Mouse (Mus musculus) forebrain, embryonic 16.5 days (tissue): ENCODE measurements around the gene Hscb. TPM values are rescaled to one million over a fixed set of nuclear protein-coding genes. Genes with fewer than 3 reads are reported as not detected.

Experiments used
- ATAC-seq: fragments of 200-750 bp; cut with Nextera tagmentation; 2 replicates; pipeline ENCODE4 v1.8.0; 2017; ENCODE audit warnings: mild to moderate bottlenecking, moderate library complexity
- H3K27ac ChIP-seq: fragments of 300-500 bp; sonication (generic); 2 replicates; pipeline ENCODE4 v1.5.1; 2014; ENCODE audit warnings: low read length, control low read depth
- H3K27me3 ChIP-seq: fragments of 300-500 bp; sonication (generic); replicated peaks from 2 replicates; pipeline ENCODE4 v1.6.1; 2014; ENCODE audit warnings: low read length; ENCODE audit not compliant: control insufficient read depth, insufficient read depth
- H3K36me3 ChIP-seq: fragments of 300-500 bp; sonication (generic); 2 replicates; pipeline ENCODE4 v1.6.1; 2014; ENCODE audit not compliant: control insufficient read depth, insufficient read depth
- H3K4me1 ChIP-seq: fragments of 300-500 bp; sonication (generic); replicated peaks from 2 replicates; pipeline ENCODE4 v1.6.1; 2014; ENCODE audit warnings: low read length; ENCODE audit not compliant: control insufficient read depth, insufficient read depth
- H3K4me2 ChIP-seq: fragments of 300-500 bp; sonication (generic); 2 replicates; pipeline ENCODE4 v1.6.1; 2014; ENCODE audit warnings: mild to moderate bottlenecking, low read length, control low read depth
- H3K4me3 ChIP-seq: fragments of 300-500 bp; sonication (generic); replicated peaks from 2 replicates; pipeline ENCODE4 v1.5.1; 2014; ENCODE audit warnings: mild to moderate bottlenecking, low read length, control low read depth
- H3K9ac ChIP-seq: fragments of 300-500 bp; sonication (generic); replicated peaks from 2 replicates; pipeline ENCODE4 v1.6.1; 2014; ENCODE audit warnings: low read depth, low read length, control low read depth
- H3K9me3 ChIP-seq: fragments of 300-500 bp; sonication (generic); 2 replicates; pipeline ENCODE4 v1.6.1; 2016; ENCODE audit warnings: low read length; ENCODE audit not compliant: control insufficient read depth
- WGBS: fragments of 180-500 bp; shearing (Covaris S2); extraction: QIAGEN DNeasy Blood & Tissue Kit; methylation state at CpG from one replicate; pipeline ENCODE4 v1.1.7; 2014; 5-methylcytosine and 5-hydroxymethylcytosine counted together
- polyA plus RNA-seq: library from polyadenylated mRNA; unstranded; fragments of >200 nt; fragmentation: Nextera tagmentation; extraction: Ambion mirVana; gene quantifications from 2 replicates; pipeline ENCODE4 v1.2.1, GENCODE M21; 2015

Gene Hscb
- polyA plus RNA-seq, 1 experiment from 2014 or later, result 9.4 TPM

DNA sequence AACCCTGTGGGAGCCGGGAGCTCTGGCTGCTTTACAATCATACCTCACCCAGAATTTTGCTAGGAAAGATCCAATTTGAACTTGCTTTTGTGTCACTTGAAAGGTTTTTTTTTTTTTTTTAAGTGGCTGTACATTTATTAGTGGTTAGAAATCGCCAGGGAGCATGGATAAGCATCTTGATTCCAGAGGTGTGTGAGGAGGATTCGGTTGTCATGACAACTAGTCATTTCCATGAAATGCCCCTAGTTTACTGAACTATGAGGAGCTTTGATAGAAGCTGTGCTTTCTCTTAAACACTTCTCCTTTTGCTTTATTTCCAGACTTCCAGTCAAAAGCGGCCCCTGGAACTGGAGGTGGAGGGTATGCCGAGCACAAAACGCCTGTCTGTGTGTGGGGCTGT lies 33.6 kb upstream of the Hscb start:
- Histone ChIP-seq H3K4me1 (peaks cover 20% of the 10 kb centered on the region), H3K9ac (no peak overlapping the region)

DNA sequence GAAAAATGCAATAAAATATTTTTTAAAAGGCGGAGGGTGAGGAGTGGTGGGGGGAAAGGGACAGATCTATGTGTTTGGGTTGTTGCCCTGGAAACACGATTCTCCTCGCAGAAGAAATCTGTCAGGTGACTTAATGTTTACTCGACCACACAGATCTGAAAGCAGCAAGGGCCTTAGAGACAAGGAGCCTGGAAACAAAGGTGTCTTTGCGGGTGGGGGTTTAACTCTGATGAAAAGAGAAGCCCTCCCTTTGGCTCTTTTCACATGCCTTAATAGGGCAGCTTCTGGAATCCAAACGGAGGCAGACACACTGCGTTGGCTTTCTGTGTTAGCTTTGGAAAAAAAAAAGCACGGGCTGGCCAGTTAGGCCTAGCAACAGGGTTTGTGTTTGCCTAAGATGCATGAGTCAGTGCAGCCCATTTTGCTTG lies 29.7 kb upstream of the Hscb start:
- ATAC-seq, result no peak; the same call in 1 of the 2 replicates
- H3K4me1 ChIP-seq, result peaks cover 24% of the 10 kb centered on the region

More for the DNA sequence above, 33.6 kb upstream of the Hscb start:
- Histone ChIP-seq H3K4me2 (0 out of 2 replicates have a peak overlapping the region, but pooled peaks have one; percentile 6), H3K36me3 (no peaks in the 10 kb centered on the region), H3K4me3 (no peak overlapping the region), H3K27me3 (no peaks in the 10 kb centered on the region), H3K27ac (no peak overlapping the region), H3K9me3 (no peaks in the 10 kb centered on the region)
- WGBS, result 38% methylated on average over 6 of the region's 6 CpGs
- peak; percentile 29; the same call in 1 of the 2 replicates for ATAC-seq

DNA sequence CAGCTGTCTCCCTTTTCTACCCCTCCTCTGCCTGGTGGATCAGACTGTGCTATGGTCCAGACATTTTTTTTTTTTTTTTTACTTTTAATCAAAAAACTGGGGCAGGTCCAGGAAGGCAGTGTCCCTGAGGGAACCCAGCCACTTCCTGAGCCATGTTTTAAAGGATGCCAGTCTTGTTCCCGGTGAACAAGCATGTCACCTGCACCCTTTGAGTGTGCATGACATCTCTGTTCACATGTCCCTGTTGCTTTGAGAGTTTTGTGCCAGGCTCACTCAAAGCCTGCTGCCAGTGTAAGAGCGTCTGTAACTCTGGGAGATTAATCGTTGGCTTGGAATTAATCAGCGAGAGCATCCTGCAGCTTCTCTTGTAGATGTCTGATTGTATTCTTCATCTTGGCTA lies 28.9 kb upstream of the Hscb start:
- H3K36me3 ChIP-seq, result no peaks in the 10 kb centered on the region
- no peak for ATAC-seq
- no peaks in the 10 kb centered on the region for H3K9me3 ChIP-seq
- no peaks in the 10 kb centered on the region for H3K27me3 ChIP-seq
- no peak overlapping the region for H3K4me2 ChIP-seq
- peak overlapping the region; percentile 41; the same call in 1 of the 2 replicates for H3K27ac ChIP-seq
- WGBS, result 24% methylated on average over 4 of the region's 4 CpGs
- peaks cover 24% of the 10 kb centered on the region for H3K4me1 ChIP-seq
- no peak overlapping the region for H3K9ac ChIP-seq
- no peak overlapping the region for H3K4me3 ChIP-seq

More for the DNA sequence above, 29.7 kb upstream of the Hscb start:
- H3K27ac ChIP-seq, result 0 out of 2 replicates have a peak overlapping the region, but pooled peaks have one; percentile 12
- H3K4me2 ChIP-seq, result no peak overlapping the region
- no peaks in the 10 kb centered on the region for H3K9me3 ChIP-seq
- no peaks in the 10 kb centered on the region for H3K27me3 ChIP-seq
- H3K4me3 ChIP-seq, result no peak overlapping the region
- WGBS, result 8% methylated on average over 8 of the region's 8 CpGs
- H3K36me3 ChIP-seq, result no peaks in the 10 kb centered on the region
- no peak overlapping the region for H3K9ac ChIP-seq

DNA sequence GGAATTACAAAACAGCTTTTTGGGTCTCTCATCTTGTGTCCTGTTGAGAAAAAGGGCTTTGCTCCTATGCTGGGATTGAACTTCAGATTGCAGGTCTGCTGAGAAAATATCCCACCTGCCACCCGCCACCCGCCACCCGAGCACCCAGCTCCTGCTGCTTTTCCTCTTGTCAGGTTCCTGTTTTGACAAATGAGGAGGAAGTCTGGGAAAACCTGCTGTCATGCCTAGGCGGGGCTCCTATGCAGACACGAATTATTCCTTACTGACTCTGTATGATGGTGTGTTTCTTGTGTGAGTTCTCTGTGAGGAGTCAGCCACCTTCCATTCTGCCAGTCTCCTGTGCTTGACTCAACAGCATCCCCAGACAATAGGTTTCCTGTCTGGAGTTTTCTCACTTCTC lies 20.9 kb upstream of the Hscb start:
- no peak overlapping the region for H3K4me2 ChIP-seq
- no peaks in the 10 kb centered on the region for H3K36me3 ChIP-seq
- WGBS, result 85% methylated on average over 5 of the region's 5 CpGs
- H3K4me3 ChIP-seq, result no peak overlapping the region
- H3K4me1 ChIP-seq, result peaks cover 8% of the 10 kb centered on the region
- no peak overlapping the region for H3K27ac ChIP-seq
- no peaks in the 10 kb centered on the region for H3K9me3 ChIP-seq
- ATAC-seq, result no peak
- no peak overlapping the region for H3K9ac ChIP-seq
- no peaks in the 10 kb centered on the region for H3K27me3 ChIP-seq

DNA sequence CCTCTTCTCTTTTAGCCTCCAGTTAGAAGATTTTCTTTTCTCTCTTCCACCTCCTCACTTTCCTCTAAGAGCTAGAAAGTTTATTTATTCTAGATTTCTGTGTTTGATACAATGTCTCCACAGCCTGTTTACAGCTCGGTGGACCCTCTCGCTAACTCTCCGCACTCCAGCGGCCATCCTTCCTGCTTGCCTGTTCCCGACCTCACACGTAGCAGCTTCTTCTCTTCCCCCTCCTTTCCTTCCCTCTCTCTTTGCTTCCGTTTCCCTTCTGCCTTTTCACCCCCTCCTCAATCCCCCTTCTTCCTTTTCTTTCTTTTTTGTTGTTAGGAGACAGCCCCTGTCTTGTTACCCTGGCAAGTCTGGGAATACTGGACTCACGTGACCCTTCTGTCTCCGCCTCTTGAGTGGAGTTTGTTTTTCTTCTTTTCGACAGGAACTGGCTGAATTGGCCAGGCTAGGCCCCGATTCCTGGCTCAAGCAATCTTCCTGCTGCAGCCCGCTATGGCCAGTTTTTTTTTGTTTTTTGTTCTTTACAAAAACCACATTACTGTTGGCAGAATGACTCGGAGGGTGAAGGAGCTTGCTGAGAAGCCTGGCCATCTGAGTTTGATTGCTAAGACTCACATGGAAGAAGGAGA lies 19.6 kb upstream of the Hscb start:
- H3K36me3 ChIP-seq, result no peaks in the 10 kb centered on the region
- H3K4me2 ChIP-seq, result peak overlapping the region; percentile 25
- ATAC-seq, result peak; percentile 45; the same call in 1 of the 2 replicates
- 36% methylated on average over 13 of the region's 13 CpGs for WGBS
- no peak overlapping the region for H3K4me3 ChIP-seq
- H3K9me3 ChIP-seq, result no peaks in the 10 kb centered on the region
- no peaks in the 10 kb centered on the region for H3K27me3 ChIP-seq
- H3K27ac ChIP-seq, result peak overlapping the region; percentile 54
- no peak overlapping the region for H3K9ac ChIP-seq
- H3K4me1 ChIP-seq, result peaks cover 8% of the 10 kb centered on the region

DNA sequence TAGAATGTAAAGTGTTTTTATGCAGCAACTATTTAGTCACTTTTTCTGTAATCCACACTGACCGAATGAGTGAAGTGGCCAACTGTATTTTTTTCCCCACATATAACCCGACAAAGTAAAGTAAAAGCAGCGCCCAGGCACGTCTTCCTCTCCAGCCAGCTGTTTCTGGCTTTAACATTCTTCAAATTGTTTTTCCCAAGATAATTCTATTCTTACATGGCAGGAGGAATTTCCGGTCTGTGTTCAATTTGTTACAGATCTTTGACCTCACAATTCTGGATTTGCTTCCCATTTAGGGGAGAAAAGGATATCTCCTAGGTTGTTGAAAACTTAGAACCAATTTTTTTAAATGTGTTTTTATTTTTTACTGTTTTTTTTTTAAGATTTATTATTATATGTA lies 17.5 kb upstream of the Hscb start:
- Histone ChIP-seq H3K4me1 (peaks cover 8% of the 10 kb centered on the region), H3K9ac (no peak overlapping the region), H3K4me2 (no peak overlapping the region), H3K27me3 (no peaks in the 10 kb centered on the region), H3K9me3 (no peaks in the 10 kb centered on the region), H3K36me3 (no peaks in the 10 kb centered on the region), H3K27ac (no peak overlapping the region), H3K4me3 (no peak overlapping the region)
- ATAC-seq, result no peak
- 90% methylated on average over 5 of the region's 5 CpGs for WGBS

DNA sequence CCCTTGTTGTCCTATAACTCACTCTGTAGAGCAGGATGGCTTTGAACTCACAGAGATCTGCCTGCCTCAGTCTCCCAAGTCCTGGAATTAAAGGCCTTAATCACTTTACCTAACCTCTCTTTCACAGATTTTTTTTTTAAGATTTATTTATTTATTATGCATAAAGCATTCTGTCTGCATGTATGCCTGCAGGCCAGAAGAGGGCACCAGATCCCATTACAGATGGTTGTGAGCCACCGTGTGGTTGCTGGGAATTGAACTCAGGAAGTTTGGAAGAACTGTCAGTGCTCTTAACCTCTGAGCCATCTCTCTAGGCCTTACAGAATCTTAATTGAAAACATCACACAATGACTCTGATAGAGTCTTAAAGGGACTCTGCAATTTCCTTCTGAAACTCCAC lies 13.4 kb upstream of the Hscb start:
- Histone ChIP-seq H3K27me3 (no peaks in the 10 kb centered on the region), H3K9ac (no peak overlapping the region), H3K36me3 (no peaks in the 10 kb centered on the region), H3K9me3 (no peaks in the 10 kb centered on the region), H3K4me1 (no peaks in the 10 kb centered on the region), H3K27ac (no peak overlapping the region), H3K4me3 (no peak overlapping the region), H3K4me2 (no peak overlapping the region)
- ATAC-seq, result no peak
- 97% methylated on average over 1 of the region's 1 CpGs for WGBS

DNA sequence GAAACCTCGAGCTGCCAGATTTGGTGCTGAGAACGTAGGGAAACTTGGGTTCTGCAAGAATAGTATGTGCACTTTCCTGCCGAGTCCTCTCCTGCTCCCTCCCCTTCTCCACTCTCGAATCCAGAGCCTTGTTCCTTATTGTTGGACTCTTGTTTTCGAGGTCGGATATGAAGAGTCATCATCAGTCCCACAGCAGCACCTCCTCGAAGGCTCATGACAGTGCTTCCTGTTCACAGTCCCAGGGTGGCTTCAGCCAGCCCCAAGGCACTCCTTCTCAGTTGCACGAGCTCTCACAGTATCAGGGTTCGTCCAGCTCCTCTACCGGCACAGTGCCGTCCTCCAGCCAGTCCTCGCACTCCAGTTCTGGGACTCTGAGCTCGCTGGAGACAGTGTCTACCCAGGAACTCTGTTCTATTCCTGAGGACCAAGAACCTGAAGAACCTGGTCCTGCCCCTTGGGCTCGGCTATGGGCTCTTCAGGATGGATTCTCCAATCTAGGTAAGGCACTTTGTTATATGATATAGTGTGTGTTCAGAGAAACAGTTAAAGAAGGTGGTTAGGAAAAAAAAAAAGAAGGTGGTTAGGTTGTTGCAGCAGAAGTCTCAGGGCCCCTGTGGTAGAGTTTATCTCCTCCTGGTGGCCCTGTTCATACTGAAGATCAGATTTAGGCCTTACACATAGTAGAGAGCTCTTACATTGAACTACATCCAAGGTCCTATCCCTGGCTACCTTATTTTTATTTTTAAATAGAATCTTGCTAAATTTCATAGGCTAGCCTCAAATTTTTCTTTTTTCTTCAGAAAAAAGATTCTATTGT lies 1.7 kb upstream of the Hscb start:
- Histone ChIP-seq H3K9me3 (no peaks in the 10 kb centered on the region), H3K4me1 (peaks cover 12% of the 10 kb centered on the region), H3K36me3 (no peaks in the 10 kb centered on the region), H3K27ac (no peak overlapping the region), H3K4me2 (no peak overlapping the region), H3K9ac (no peak overlapping the region), H3K27me3 (no peaks in the 10 kb centered on the region), H3K4me3 (no peak overlapping the region)
- no peak for ATAC-seq
- 91% methylated on average over 14 of the region's 14 CpGs for WGBS

DNA sequence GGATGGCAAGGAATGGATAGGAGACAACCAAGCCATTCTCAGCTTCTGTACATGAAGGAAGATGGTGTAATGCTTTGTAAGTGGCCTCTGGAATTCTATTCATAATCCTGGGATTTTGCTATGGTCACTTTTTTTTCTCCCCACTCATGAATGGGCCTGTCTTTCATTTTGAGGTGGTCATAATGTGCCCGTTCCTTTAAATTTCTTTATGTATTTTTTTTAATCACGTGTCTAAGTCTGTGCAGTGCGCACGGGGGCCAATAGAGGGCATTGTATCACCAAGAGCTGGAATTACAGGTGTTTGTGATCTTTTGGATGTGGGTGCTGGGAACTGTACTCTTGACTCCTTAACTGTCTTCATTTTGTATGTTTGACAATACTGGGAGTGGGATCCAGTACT lies 888 bp upstream of the Hscb start:
- 4% methylated on average over 4 of the region's 4 CpGs for WGBS
- H3K36me3 ChIP-seq, result no peaks in the 10 kb centered on the region
- peak overlapping the region; percentile 31; the same call in 1 of the 2 replicates for H3K27ac ChIP-seq
- peak overlapping the region; percentile 51 for H3K9ac ChIP-seq
- H3K4me3 ChIP-seq, result peak overlapping the region; percentile 83
- H3K27me3 ChIP-seq, result no peaks in the 10 kb centered on the region
- no peak for ATAC-seq
- H3K9me3 ChIP-seq, result no peaks in the 10 kb centered on the region
- peak overlapping the region; percentile 83 for H3K4me2 ChIP-seq
- peaks cover 12% of the 10 kb centered on the region for H3K4me1 ChIP-seq
